ENCODE assay signal across 14 mouse cellular contexts in the genomic region with DNA sequence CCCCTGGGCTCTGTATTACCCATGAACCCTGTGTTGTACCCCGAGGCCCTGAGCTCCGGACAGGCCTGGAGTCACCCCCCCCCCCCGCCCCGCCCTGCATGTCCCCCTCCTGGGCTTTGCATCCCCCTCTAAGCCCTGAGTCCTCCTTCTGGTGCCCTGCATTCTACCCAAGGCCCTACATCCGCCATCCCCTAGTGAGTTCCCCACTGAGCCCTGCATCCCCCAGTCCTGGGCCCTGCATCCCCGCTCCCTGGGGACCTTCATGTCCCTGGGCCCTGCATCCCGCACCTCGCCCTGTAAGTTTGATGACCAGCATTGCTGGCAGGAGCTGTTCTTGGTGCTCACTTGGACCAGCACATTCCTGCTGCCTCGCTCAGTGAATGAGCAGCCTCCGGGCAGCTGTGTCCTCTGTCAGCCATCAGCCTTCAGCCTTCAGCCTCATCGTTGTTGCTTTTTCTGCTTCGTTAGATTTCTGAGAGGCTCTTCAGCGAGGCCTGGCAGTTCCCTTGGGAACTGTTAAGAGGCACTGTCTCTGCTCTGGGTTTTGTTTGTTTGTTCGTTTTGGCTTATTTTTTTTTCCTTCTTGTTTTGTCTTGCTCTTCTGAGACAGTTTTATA. TPM values are rescaled to one million over a fixed set of nuclear protein-coding genes. Genes with fewer than 3 reads are reported as not detected.
A peak's percentile ranks its signal among the peaks of the same experiment; 100 is the strongest.
DNase-seq lines count a peak whose midpoint lies in the region; ATAC-seq lines count a peak whose summit lies in the region.
"Had no signal": no experiment of that assay in that cellular context is flagged by ENCODE, and none has a peak within 500 bp of the region (broad histone marks: within the 10 kb centered on the region; RNA-seq: fewer than 3 reads in every experiment).

No protein-coding gene starts in this region.

- peak overlapping the region; percentile 28; the same call in 1 of the 2 replicates for H3K27ac ChIP-seq in intestine, embryonic 16.5 days (ENCODE audit: low read length)
- H3K27ac ChIP-seq in intestine, embryonic 15.5 days = no peak overlapping the region
- H3K27ac ChIP-seq in neural tube, embryonic 13.5 days (replicated peaks) = peak overlapping the region; percentile 23; the same call in 1 of the 2 replicates
- H3K27ac ChIP-seq in hindbrain, embryonic 13.5 days = no peak overlapping the region; the same call in 1 of the 2 replicates
- H3K27ac ChIP-seq: embryonic facial prominence, embryonic 15.5 days; limb, embryonic 12.5 days; stomach, postnatal 0 days had no signal

- H3K9ac ChIP-seq in intestine, embryonic 16.5 days (ENCODE audit: low read depth, low read length) = peak overlapping the region; percentile 43; the same call in 1 of the 2 replicates
- no peak overlapping the region for H3K9ac ChIP-seq in intestine, embryonic 15.5 days
- peak overlapping the region; percentile 35; the same call in 1 of the 2 replicates for H3K9ac ChIP-seq in neural tube, embryonic 13.5 days
- 0 out of 2 replicates have a peak overlapping the region, but pooled peaks have one; percentile 49 for H3K9ac ChIP-seq in hindbrain, embryonic 13.5 days
- H3K9ac ChIP-seq: embryonic facial prominence, embryonic 15.5 days; limb, embryonic 12.5 days; lung, embryonic 14.5 days had no signal

- H3K4me2 ChIP-seq in intestine, embryonic 16.5 days (ENCODE audit: low read depth, low read length) = no peak overlapping the region
- H3K4me2 ChIP-seq in intestine, embryonic 15.5 days (replicated peaks) = no peak overlapping the region
- H3K4me2 ChIP-seq in neural tube, embryonic 13.5 days = no peak overlapping the region
- no peak overlapping the region for H3K4me2 ChIP-seq in hindbrain, embryonic 13.5 days
- H3K4me2 ChIP-seq: embryonic facial prominence, embryonic 15.5 days; heart, embryonic 11.5 days; limb, embryonic 12.5 days; lung, embryonic 14.5 days had no signal

- no peaks in the 10 kb centered on the region for H3K36me3 ChIP-seq in intestine, embryonic 16.5 days (ENCODE audit: control insufficient read depth, insufficient read depth, low read length)
- no peaks in the 10 kb centered on the region for H3K36me3 ChIP-seq in intestine, embryonic 15.5 days
- H3K36me3 ChIP-seq in neural tube, embryonic 13.5 days = no peaks in the 10 kb centered on the region
- H3K36me3 ChIP-seq in hindbrain, embryonic 13.5 days = no peaks in the 10 kb centered on the region
- H3K36me3 ChIP-seq: embryonic facial prominence, embryonic 15.5 days; limb, embryonic 12.5 days had no signal

- H3K4me1 ChIP-seq in intestine, embryonic 16.5 days (ENCODE audit: control insufficient read depth, insufficient read depth, low read length) = peaks cover 46% of the 10 kb centered on the region
- peaks cover 28% of the 10 kb centered on the region for H3K4me1 ChIP-seq in intestine, embryonic 15.5 days (replicated peaks)
- H3K4me1 ChIP-seq in neural tube, embryonic 13.5 days (replicated peaks) = peaks cover 28% of the 10 kb centered on the region
- H3K4me1 ChIP-seq in hindbrain, embryonic 13.5 days (replicated peaks) = peaks cover 29% of the 10 kb centered on the region

- H3K4me3 ChIP-seq in intestine, embryonic 16.5 days (ENCODE audit: low read length) = no peak overlapping the region
- no peak overlapping the region for H3K4me3 ChIP-seq in intestine, embryonic 15.5 days (replicated peaks)
- H3K4me3 ChIP-seq in neural tube, embryonic 13.5 days = no peak overlapping the region
- H3K4me3 ChIP-seq in hindbrain, embryonic 13.5 days = no peak overlapping the region
- H3K4me3 ChIP-seq: embryonic facial prominence, embryonic 15.5 days; limb, embryonic 12.5 days had no signal

- H3K9me3 ChIP-seq in intestine, embryonic 16.5 days (ENCODE audit: control insufficient read depth, low read length) = no peaks in the 10 kb centered on the region
- H3K9me3 ChIP-seq in intestine, embryonic 15.5 days = no peaks in the 10 kb centered on the region
- no peaks in the 10 kb centered on the region for H3K9me3 ChIP-seq in neural tube, embryonic 13.5 days
- no peaks in the 10 kb centered on the region for H3K9me3 ChIP-seq in hindbrain, embryonic 13.5 days
- H3K9me3 ChIP-seq: embryonic facial prominence, embryonic 15.5 days; limb, embryonic 12.5 days had no signal

- WGBS in intestine, embryonic 16.5 days = 58% methylated on average over 14 of the region's 14 CpGs
- WGBS in intestine, embryonic 15.5 days = 59% methylated on average over 14 of the region's 14 CpGs
- WGBS in neural tube, embryonic 13.5 days = 33% methylated on average over 14 of the region's 14 CpGs
- WGBS in hindbrain, embryonic 13.5 days = 20% methylated on average over 11 of the region's 14 CpGs

- no peaks in the 10 kb centered on the region for H3K27me3 ChIP-seq in intestine, embryonic 16.5 days (replicated peaks; ENCODE audit: control insufficient read depth, insufficient read depth, low read length)
- no peaks in the 10 kb centered on the region for H3K27me3 ChIP-seq in intestine, embryonic 15.5 days (replicated peaks)
- H3K27me3 ChIP-seq in neural tube, embryonic 13.5 days = peaks cover 2% of the 10 kb centered on the region; the same call in 1 of the 2 replicates
- H3K27me3 ChIP-seq in hindbrain, embryonic 13.5 days = 0 out of 2 replicates have a peak, but pooled peaks cover 3% of the 10 kb centered on the region
- H3K27me3 ChIP-seq: embryonic facial prominence, embryonic 15.5 days; limb, embryonic 12.5 days had no signal

- DNase-seq in neural tube, embryonic 10.5 days (ENCODE audit: extremely low spot score, low spot score) = no peak
- no peak for DNase-seq in urinary bladder, postnatal 14 days (ENCODE audit: low spot score)
- no peak for DNase-seq in thymus, adult 18-20 months
- DNase-seq: adrenal gland, postnatal 36 days; cerebellum, adult 11 months; lung, embryonic 14.5 days had no signal

- no peak for ATAC-seq in intestine, embryonic 16.5 days
- no peak for ATAC-seq in intestine, embryonic 15.5 days
- ATAC-seq in neural tube, embryonic 13.5 days (ENCODE audit: low read depth) = 0 out of 2 replicates have a peak, but pooled peaks have one; percentile 25
- 0 out of 2 replicates have a peak, but pooled peaks have one; percentile 9 for ATAC-seq in hindbrain, embryonic 13.5 days (ENCODE audit: low FRiP score)

RNA-seq across cellular contexts. Expression of a gene that starts 6.2 kb away (rescaled TPM):
- polyA plus RNA-seq in intestine, embryonic 16.5 days (2015; fragmentation: Nextera tagmentation; extraction: Ambion mirVana) = 3,052 and 3,173 TPM in 2 replicates
- polyA plus RNA-seq in intestine, embryonic 15.5 days (2015; fragmentation: Nextera tagmentation; extraction: Ambion mirVana) = 2,580 and 2,742 TPM in 2 replicates
- polyA plus RNA-seq in neural tube, embryonic 13.5 days (2015; fragmentation: Nextera tagmentation; extraction: Ambion mirVana) = 497 and 572 TPM in 2 replicates
- 521 and 535 TPM in 2 replicates for polyA plus RNA-seq in hindbrain, embryonic 13.5 days (2015; fragmentation: Nextera tagmentation; extraction: Ambion mirVana)

RNA-seq across cellular contexts. Expression of a gene that starts 25.9 kb away (rescaled TPM):
- polyA plus RNA-seq in intestine, embryonic 16.5 days (2015; fragmentation: Nextera tagmentation; extraction: Ambion mirVana) = not detected in 2 replicates
- polyA plus RNA-seq in intestine, embryonic 15.5 days (2015; fragmentation: Nextera tagmentation; extraction: Ambion mirVana) = not detected in 2 replicates
- 0.80 TPM in 1 of 2 replicates, not detected in the other for polyA plus RNA-seq in neural tube, embryonic 13.5 days (2015; fragmentation: Nextera tagmentation; extraction: Ambion mirVana)
- polyA plus RNA-seq in hindbrain, embryonic 13.5 days (2015; fragmentation: Nextera tagmentation; extraction: Ambion mirVana) = 0.26 and 0.35 TPM in 2 replicates
- polyA plus RNA-seq: embryonic facial prominence, embryonic 15.5 days; heart, embryonic 11.5 days; limb, embryonic 12.5 days; stomach, postnatal 0 days had no signal

RNA-seq across cellular contexts. Expression of a gene that starts 39.2 kb away (rescaled TPM):
- 78.5 and 80.1 TPM in 2 replicates for polyA plus RNA-seq in intestine, embryonic 16.5 days (2015; fragmentation: Nextera tagmentation; extraction: Ambion mirVana)
- 63.3 and 72.8 TPM in 2 replicates for polyA plus RNA-seq in intestine, embryonic 15.5 days (2015; fragmentation: Nextera tagmentation; extraction: Ambion mirVana)
- polyA plus RNA-seq in neural tube, embryonic 13.5 days (2015; fragmentation: Nextera tagmentation; extraction: Ambion mirVana) = 38.2 and 44.4 TPM in 2 replicates
- 43.7 and 44.2 TPM in 2 replicates for polyA plus RNA-seq in hindbrain, embryonic 13.5 days (2015; fragmentation: Nextera tagmentation; extraction: Ambion mirVana)

RNA-seq across cellular contexts. Expression of a gene that starts 39.2 kb away (rescaled TPM):
- 27.2 and 31.2 TPM in 2 replicates for polyA plus RNA-seq in intestine, embryonic 16.5 days (2015; fragmentation: Nextera tagmentation; extraction: Ambion mirVana)
- polyA plus RNA-seq in intestine, embryonic 15.5 days (2015; fragmentation: Nextera tagmentation; extraction: Ambion mirVana) = 23.2 and 23.3 TPM in 2 replicates
- polyA plus RNA-seq in neural tube, embryonic 13.5 days (2015; fragmentation: Nextera tagmentation; extraction: Ambion mirVana) = 16.4 TPM in 2 replicates
- 15.6 and 16.3 TPM in 2 replicates for polyA plus RNA-seq in hindbrain, embryonic 13.5 days (2015; fragmentation: Nextera tagmentation; extraction: Ambion mirVana)

Comparison
In these comparisons a context has a peak if more than half of its experiments do, and no peak if none do; other contexts are left out.
1. H3K27ac ChIP-seq: peak in intestine, embryonic 16.5 days (single experiment) and neural tube, embryonic 13.5 days (single experiment); none in intestine, embryonic 15.5 days (single experiment) and hindbrain, embryonic 13.5 days (single experiment).
2. ATAC-seq: peak in neural tube, embryonic 13.5 days (single experiment) and hindbrain, embryonic 13.5 days (single experiment); none in intestine, embryonic 16.5 days (single experiment) and intestine, embryonic 15.5 days (single experiment).